Mouse (Mus musculus): ENCODE measurements at regions not wholly inside any gene's neighbourhood (a gene's known extent, or its start where the extent isn't known, plus 50 kb on each side); places are given as distances from the start of the nearest gene placed in this dataset.
"Not testable (repeated sequence)": the region's sequence is repeated elsewhere in the genome, so short reads cannot be mapped to it uniquely, and the experiment has no call there.

GRCm38 (mm10) chr15:52406156-52406885 lies 1478.4 kb upstream of the Gm7489 start:
- H3K27me3 ChIP-seq (ENCODE audit: low read depth, poor library complexity, severe bottlenecking): no peaks in the 10 kb centered on the region
- H3K36me3 ChIP-seq: no peaks in the 10 kb centered on the region
- WGBS: 89% methylated on average over 3 of the region's 3 CpGs
- H3K9me3 ChIP-seq (replicated peaks): no peaks in the 10 kb centered on the region
- H3K4me1 ChIP-seq: no peaks in the 10 kb centered on the region
- H3K27ac ChIP-seq (replicated peaks): no peak overlapping the region
- DNase-seq (ENCODE audit: low spot score): no peak
- H3K4me3 ChIP-seq: no peak overlapping the region

DNA sequence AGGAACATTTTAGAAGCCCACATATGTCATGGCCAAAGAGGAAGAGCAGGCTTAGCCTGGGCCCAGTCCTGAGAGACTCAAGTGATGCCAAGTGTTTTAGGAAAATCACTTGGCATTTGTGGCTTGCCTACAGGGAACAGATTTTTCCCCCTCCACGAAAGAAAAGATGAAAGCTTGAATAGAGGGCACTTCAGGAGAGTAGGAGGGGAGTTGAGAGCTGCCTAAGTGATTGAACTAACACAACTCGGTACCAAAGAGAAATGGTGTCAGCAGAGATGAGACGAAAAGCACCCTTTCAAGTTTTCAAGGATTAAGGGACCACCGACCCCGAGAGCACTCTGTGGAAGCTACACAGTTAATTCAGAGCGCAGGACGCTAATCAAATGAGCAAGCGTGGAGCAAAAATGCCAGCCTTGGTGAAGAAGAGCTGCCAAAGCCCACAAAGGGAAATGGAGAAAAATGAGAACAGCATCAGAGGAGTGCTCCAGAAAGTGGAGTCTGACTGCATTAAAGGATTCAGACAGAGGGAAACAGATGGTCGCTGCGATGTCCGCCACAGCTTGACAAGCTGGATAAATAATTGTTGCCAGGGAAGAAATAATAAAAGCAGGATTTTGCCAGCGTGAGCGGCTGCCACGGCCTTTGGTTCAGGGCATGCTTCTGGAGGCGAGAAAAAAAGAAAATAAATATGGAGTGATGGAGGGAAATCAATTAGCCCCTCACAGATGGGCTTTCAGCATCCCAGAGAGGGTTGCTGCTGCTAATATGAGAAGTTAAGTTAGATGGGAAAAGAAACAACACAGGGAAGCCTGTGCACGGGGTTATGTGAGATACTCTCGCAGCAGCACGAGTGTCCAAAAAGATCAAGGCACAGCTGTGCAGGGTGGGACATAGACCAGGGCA lies 1471.6 kb upstream of the Gm7489 start:
- peak; percentile 76 for DNase-seq (ENCODE audit: low spot score)
- Histone ChIP-seq H3K4me3 (peak overlapping the region; percentile 24; the same call in 1 of the 2 replicates), H3K27ac (replicated peaks) (peak overlapping the region; percentile 79), H3K36me3 (no peaks in the 10 kb centered on the region), H3K4me1 (peaks cover 22% of the 10 kb centered on the region), H3K9me3 (replicated peaks) (no peaks in the 10 kb centered on the region), H3K27me3 (ENCODE audit: low read depth, poor library complexity, severe bottlenecking) (no peaks in the 10 kb centered on the region)
- 44% methylated on average over 18 of the region's 18 CpGs for WGBS

GRCm38 (mm10) chr15:52425976-52426375 lies 1458.7 kb upstream of the Gm7489 start:
- Histone ChIP-seq H3K4me3 (no peak overlapping the region), H3K36me3 (no peaks in the 10 kb centered on the region)
- DNase-seq (ENCODE audit: low spot score): no peak

GRCm38 (mm10) chr15:52430491-52431158 lies 1454.1 kb upstream of the Gm7489 start:
- H3K27ac ChIP-seq (replicated peaks): peak overlapping the region; percentile 63

More at GRCm38 (mm10) chr15:52425976-52426375, 1458.7 kb upstream of the Gm7489 start:
- Histone ChIP-seq H3K9me3 (replicated peaks) (no peaks in the 10 kb centered on the region), H3K27ac (replicated peaks) (0 out of 2 replicates have a peak overlapping the region, but pooled peaks have one; percentile 49), H3K4me1 (peaks cover 23% of the 10 kb centered on the region), H3K27me3 (ENCODE audit: low read depth, poor library complexity, severe bottlenecking) (no peaks in the 10 kb centered on the region)

GRCm38 (mm10) chr15:52433639-52434038 lies 1451.1 kb upstream of the Gm7489 start:
- no peaks in the 10 kb centered on the region for H3K9me3 ChIP-seq (replicated peaks)
- 81% methylated on average over 2 of the region's 2 CpGs for WGBS

More at GRCm38 (mm10) chr15:52430491-52431158, 1454.1 kb upstream of the Gm7489 start:
- Histone ChIP-seq H3K4me3 (no peak overlapping the region), H3K27me3 (ENCODE audit: low read depth, poor library complexity, severe bottlenecking) (no peaks in the 10 kb centered on the region), H3K9me3 (replicated peaks) (no peaks in the 10 kb centered on the region), H3K4me1 (peaks cover 46% of the 10 kb centered on the region), H3K36me3 (no peaks in the 10 kb centered on the region)
- WGBS: 59% methylated on average over 6 of the region's 6 CpGs
- DNase-seq (ENCODE audit: low spot score): peak; percentile 36

DNA sequence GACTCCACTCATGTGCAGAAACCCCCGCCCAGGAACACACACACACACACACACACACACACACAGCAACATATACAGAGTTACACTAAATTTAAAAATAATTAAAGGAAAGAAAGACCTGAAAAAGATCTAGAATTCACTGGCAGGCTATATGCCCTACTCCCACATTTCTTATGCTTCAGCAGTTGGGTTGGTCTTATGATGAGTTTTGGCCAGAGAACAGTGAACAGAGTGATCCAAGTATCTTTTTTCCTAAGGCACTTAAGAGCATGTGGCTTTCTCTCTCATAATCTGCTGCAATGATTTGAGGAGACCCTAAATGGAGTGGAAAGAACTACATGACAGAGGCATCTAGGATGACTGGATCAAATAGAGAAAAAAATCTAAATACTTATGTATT lies 1446.3 kb upstream of the Gm7489 start:
- no peaks in the 10 kb centered on the region for H3K27me3 ChIP-seq (ENCODE audit: low read depth, poor library complexity, severe bottlenecking)
- H3K9me3 ChIP-seq (replicated peaks): no peaks in the 10 kb centered on the region
- peaks cover 12% of the 10 kb centered on the region for H3K4me1 ChIP-seq
- no peaks in the 10 kb centered on the region for H3K36me3 ChIP-seq
- no peak overlapping the region for H3K27ac ChIP-seq (replicated peaks)
- no peak for DNase-seq (ENCODE audit: low spot score)
- 90% methylated on average over 1 of the region's 1 CpGs for WGBS
- H3K4me3 ChIP-seq: no peak overlapping the region

More at GRCm38 (mm10) chr15:52433639-52434038, 1451.1 kb upstream of the Gm7489 start:
- Histone ChIP-seq H3K4me3 (no peak overlapping the region), H3K4me1 (peaks cover 40% of the 10 kb centered on the region), H3K27ac (replicated peaks) (peak overlapping the region; percentile 42; the same call in 1 of the 2 replicates), H3K36me3 (no peaks in the 10 kb centered on the region), H3K27me3 (ENCODE audit: low read depth, poor library complexity, severe bottlenecking) (no peaks in the 10 kb centered on the region)
- DNase-seq (ENCODE audit: low spot score): no peak

DNA sequence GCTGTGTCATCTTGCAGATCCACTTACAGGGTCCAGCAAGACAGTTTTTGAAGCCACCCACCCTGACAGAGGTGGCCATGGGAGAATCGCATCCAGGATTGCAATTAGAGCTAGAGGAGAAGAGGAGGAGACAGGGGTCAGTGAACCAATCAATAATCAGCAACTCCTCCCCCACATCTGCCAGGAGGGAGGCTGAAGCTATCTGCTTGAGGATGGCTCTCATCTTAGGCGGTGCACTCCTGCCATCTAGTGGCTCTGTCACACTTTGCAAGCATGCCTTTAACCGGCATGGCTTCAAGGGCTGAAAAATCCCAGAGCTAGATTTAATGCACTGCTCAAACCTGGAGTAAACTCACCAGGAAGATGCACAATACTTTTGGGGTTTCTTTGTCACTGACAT lies 1425.9 kb upstream of the Gm7489 start:
- H3K4me1 ChIP-seq: peaks cover 20% of the 10 kb centered on the region
- no peaks in the 10 kb centered on the region for H3K36me3 ChIP-seq
- no peak overlapping the region for H3K4me3 ChIP-seq
- no peaks in the 10 kb centered on the region for H3K27me3 ChIP-seq (ENCODE audit: low read depth, poor library complexity, severe bottlenecking)
- WGBS: 0% methylated on average over 3 of the region's 3 CpGs
- peak; percentile 85 for DNase-seq (ENCODE audit: low spot score)
- no peaks in the 10 kb centered on the region for H3K9me3 ChIP-seq (replicated peaks)
- peak overlapping the region; percentile 63 for H3K27ac ChIP-seq (replicated peaks)

DNA sequence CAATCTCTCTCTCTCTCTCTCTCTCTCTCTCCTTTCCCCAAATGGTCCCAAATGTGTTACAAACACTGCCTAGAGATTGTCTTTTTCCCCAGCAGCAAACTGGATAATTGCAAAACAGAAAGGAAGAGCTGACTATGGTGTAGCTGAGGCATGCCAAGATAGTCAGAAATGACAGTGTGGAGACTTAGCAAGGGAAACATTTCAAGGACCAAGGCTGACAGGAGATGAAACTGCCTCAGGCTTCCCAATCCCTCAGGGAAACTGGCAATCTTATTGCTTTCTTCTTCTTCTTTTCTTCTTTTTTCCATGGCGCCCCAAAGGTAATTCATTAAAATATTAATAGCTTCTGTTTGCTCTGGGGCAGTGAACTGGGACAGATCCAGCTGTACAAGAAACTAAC lies 1425.4 kb upstream of the Gm7489 start:
- no peak for DNase-seq (ENCODE audit: low spot score)
- Histone ChIP-seq H3K27me3 (ENCODE audit: low read depth, poor library complexity, severe bottlenecking) (no peaks in the 10 kb centered on the region), H3K36me3 (no peaks in the 10 kb centered on the region), H3K4me1 (peaks cover 25% of the 10 kb centered on the region), H3K27ac (replicated peaks) (0 out of 2 replicates have a peak overlapping the region, but pooled peaks have one; percentile 13), H3K9me3 (replicated peaks) (no peaks in the 10 kb centered on the region), H3K4me3 (no peak overlapping the region)
- WGBS: 70% methylated on average over 1 of the region's 1 CpGs

GRCm38 (mm10) chr15:52464226-52465138 lies 1420.2 kb upstream of the Gm7489 start:
- Histone ChIP-seq H3K9me3 (replicated peaks) (no peaks in the 10 kb centered on the region), H3K27ac (replicated peaks) (no peak overlapping the region)
- 40% methylated on average over 8 of the region's 8 CpGs for WGBS

DNA sequence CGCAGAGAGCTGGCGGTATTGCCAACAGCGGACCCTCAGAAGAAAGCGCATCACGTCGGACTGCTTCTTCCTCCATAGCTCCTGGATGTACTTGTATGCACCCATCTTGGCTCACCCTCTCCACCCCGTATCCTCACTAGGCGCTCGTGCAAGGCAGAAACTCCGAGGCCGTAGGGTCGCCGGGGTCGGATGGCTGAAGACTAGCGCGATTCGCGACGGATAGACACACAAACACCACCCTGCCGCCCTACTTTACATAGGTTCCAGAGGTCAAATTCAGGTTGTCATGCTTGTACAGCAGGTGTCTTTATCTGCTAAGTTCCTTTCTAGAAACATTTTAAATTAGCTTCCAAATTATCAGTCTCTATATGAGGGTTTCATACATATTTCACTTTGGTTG lies 1406.6 kb upstream of the Gm7489 start:
- not testable (repeated sequence) for DNase-seq (ENCODE audit: low spot score); H3K36me3 ChIP-seq; H3K27me3 ChIP-seq (ENCODE audit: low read depth, poor library complexity, severe bottlenecking); H3K9me3 ChIP-seq (replicated peaks); H3K4me1 ChIP-seq; H3K27ac ChIP-seq (replicated peaks); H3K4me3 ChIP-seq
- WGBS: 89% methylated on average over 19 of the region's 20 CpGs

More at GRCm38 (mm10) chr15:52464226-52465138, 1420.2 kb upstream of the Gm7489 start:
- Histone ChIP-seq H3K4me3 (no peak overlapping the region), H3K4me1 (peaks cover 16% of the 10 kb centered on the region), H3K27me3 (ENCODE audit: low read depth, poor library complexity, severe bottlenecking) (no peaks in the 10 kb centered on the region), H3K36me3 (no peaks in the 10 kb centered on the region)
- DNase-seq (ENCODE audit: low spot score): no peak

DNA sequence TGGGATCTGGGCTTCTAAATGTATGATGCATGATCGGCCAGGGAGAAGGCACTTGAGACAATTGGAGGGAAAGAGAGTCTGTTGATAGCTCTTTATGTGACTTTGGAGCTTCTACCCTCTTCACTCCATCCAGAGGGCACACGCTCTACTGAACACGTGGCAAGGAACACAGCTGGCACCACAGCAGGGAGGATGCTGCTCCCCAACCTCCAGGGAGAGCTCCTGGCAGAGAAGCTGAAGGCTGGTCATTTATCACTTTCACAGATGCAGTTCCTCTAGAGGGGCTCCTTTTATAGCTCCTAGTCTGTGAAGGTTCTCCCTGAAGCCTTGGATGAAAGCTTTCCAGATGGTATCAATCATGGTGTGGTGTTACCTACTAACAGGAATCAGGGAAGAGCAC lies 1403.9 kb upstream of the Gm7489 start:
- Histone ChIP-seq H3K27ac (replicated peaks) (no peak overlapping the region), H3K36me3 (no peaks in the 10 kb centered on the region), H3K27me3 (ENCODE audit: low read depth, poor library complexity, severe bottlenecking) (no peaks in the 10 kb centered on the region), H3K4me1 (no peaks in the 10 kb centered on the region), H3K4me3 (no peak overlapping the region), H3K9me3 (replicated peaks) (peaks cover 4% of the 10 kb centered on the region; the same call in 1 of the 2 replicates)
- DNase-seq (ENCODE audit: low spot score): no peak
- 68% methylated on average over 3 of the region's 3 CpGs for WGBS

Measured in midbrain, embryonic 10.5 days (tissue).